Mouse (Mus musculus) midbrain, embryonic 11.5 days (tissue): ENCODE results near the gene Lasp1. TPM values are rescaled to one million over a fixed set of nuclear protein-coding genes. Genes with fewer than 3 reads are reported as not detected.
A peak's percentile ranks its signal among the peaks of the same experiment; 100 is the strongest.

Source experiments
- ATAC-seq: fragments of 200-750 bp; cut with Nextera tagmentation; 2 replicates; pipeline ENCODE4 v1.8.0; 2017; ENCODE audit warnings: moderate TSS enrichment, moderate library complexity; ENCODE audit not compliant: low FRiP score
- DNase-seq: peaks from one replicate; pipeline ENCODE4 v3.0.0; 2015; ENCODE audit warnings: low spot score; ENCODE audit errors: missing footprints
- H3K27ac ChIP-seq: fragments of 300-500 bp; sonication (generic); 2 replicates; pipeline ENCODE4 v1.5.1; 2014; ENCODE audit warnings: low read depth, low read length
- H3K27me3 ChIP-seq: fragments of 300-500 bp; sonication (generic); 2 replicates; pipeline ENCODE4 v1.6.1; 2014; ENCODE audit warnings: mild to moderate bottlenecking, low read length, moderate library complexity, mixed read lengths; ENCODE audit not compliant: control insufficient read depth, insufficient read depth
- H3K36me3 ChIP-seq: fragments of 300-500 bp; sonication (generic); 2 replicates; pipeline ENCODE4 v1.6.1; 2014; ENCODE audit warnings: mild to moderate bottlenecking, low read length, moderate library complexity, mixed read lengths; ENCODE audit not compliant: control insufficient read depth, insufficient read depth
- H3K4me1 ChIP-seq: fragments of 300-500 bp; sonication (generic); 2 replicates; pipeline ENCODE4 v1.6.1; 2014; ENCODE audit warnings: low read length; ENCODE audit not compliant: control insufficient read depth, insufficient read depth
- H3K4me2 ChIP-seq: fragments of 300-500 bp; sonication (generic); 2 replicates; pipeline ENCODE4 v1.6.1; 2014; ENCODE audit warnings: mild to moderate bottlenecking, moderate library complexity
- H3K4me3 ChIP-seq: fragments of 300-500 bp; sonication (generic); 2 replicates; pipeline ENCODE4 v1.5.1; 2014; ENCODE audit warnings: low read depth, low read length
- H3K9ac ChIP-seq: fragments of 300-500 bp; sonication (generic); 2 replicates; pipeline ENCODE4 v1.6.1; 2014; ENCODE audit warnings: low read length
- H3K9me3 ChIP-seq: fragments of 300-500 bp; sonication (generic); 2 replicates; pipeline ENCODE4 v1.6.1; 2016; ENCODE audit warnings: low read length; ENCODE audit not compliant: control insufficient read depth
- WGBS: fragments of 180-500 bp; shearing (Covaris S2); extraction: QIAGEN DNeasy Blood & Tissue Kit; methylation state at CpG from one replicate; pipeline ENCODE4 v1.1.7; 2014; 5-methylcytosine and 5-hydroxymethylcytosine counted together
- polyA plus RNA-seq: library from polyadenylated mRNA; unstranded; fragments of >200 nt; fragmentation: Nextera tagmentation; extraction: Ambion mirVana; gene quantifications from 2 replicates; pipeline ENCODE4 v1.2.1, GENCODE M21; 2014

Lasp1 gene
- polyA plus RNA-seq, 1 experiment from 2014 or later, result 59.2 TPM

DNA sequence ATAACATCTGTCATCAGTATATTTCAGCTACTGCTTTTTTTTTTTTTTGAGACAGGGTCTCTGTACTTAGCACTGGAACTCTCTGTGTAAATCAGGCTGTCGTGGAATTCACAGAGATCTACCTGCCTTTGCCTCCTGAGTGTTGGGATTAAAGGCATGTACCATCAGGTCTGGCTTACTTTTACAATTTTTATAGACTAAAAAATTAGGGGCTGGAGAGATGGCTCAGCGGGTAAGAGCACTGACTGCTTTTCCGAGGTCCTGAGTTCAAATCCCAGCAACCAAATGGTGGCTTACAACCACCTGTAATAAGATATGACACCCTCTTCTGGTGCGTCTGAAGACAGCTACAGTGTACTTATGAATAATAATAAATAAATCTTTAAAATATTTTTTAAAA lies 81.6 kb downstream of the Lasp1 start:
- Histone ChIP-seq H3K36me3 (no peaks in the 10 kb centered on the region), H3K4me2 (no peak overlapping the region), H3K27me3 (no peaks in the 10 kb centered on the region), H3K4me3 (no peak overlapping the region), H3K9ac (no peak overlapping the region), H3K27ac (no peak overlapping the region), H3K9me3 (no peaks in the 10 kb centered on the region), H3K4me1 (no peaks in the 10 kb centered on the region)
- ATAC-seq (no peak), DNase-seq (peak; percentile 84)
- WGBS, result 92% methylated on average over 4 of the region's 4 CpGs

GRCm38 (mm10) chr11:97883542-97883917 lies 84.7 kb downstream of the Lasp1 start:
- 3% methylated on average over 26 of the region's 26 CpGs for WGBS
- ATAC-seq (peak; percentile 65), DNase-seq (peak; percentile 97)
- Histone ChIP-seq H3K4me2 (peak overlapping the region; percentile 54), H3K36me3 (no peaks in the 10 kb centered on the region), H3K4me3 (peak overlapping the region; percentile 52), H3K9ac (peak overlapping the region; percentile 68), H3K4me1 (no peaks in the 10 kb centered on the region), H3K9me3 (no peaks in the 10 kb centered on the region), H3K27ac (peak overlapping the region; percentile 57; the same call in 1 of the 2 replicates), H3K27me3 (no peaks in the 10 kb centered on the region)

DNA sequence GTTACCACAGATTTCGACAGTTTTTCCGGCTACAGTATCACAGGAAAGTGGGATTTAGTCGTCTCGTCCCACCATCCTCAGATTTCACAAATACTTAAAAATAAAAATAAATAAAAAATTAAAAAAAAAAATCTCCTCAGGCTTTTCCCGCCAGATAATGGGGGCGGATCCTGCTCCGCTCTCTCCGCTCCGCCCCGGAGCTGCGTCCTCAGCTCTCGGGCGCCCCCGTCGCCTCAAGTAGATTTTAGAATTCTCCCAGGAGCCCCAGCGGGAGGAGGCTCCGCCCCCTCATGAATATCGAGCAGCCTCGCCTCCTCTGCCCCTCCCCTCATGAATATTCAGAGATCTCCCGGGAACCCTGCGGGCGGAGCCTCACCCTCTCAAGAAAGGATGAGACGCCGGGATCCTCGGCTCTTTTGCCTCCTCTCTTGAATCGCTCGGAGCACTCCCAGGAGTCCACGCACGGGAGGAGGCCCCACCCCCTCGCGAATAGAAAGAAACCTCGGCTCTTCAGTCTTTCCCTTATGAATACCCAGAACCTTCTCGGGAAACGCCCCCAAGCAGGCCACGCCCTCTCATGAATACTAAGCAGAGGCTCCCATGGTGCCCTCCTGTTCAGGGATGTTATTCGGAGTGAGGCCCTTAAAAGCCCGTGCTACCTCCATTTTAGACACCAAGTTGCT lies 85.3 kb downstream of the Lasp1 start, which contains the start of gene Fbxo47:
Gene Fbxo47 (minus strand): TSS at position 237 of the 683 bp plus-strand sequence.
- DNase-seq (peak; percentile 99), ATAC-seq (peak; percentile 95)
- Histone ChIP-seq H3K27me3 (no peaks in the 10 kb centered on the region), H3K9ac (peak within 1 kb of the TSS; percentile 68), H3K27ac (peak within 1 kb of the TSS; percentile 74; the same call in 1 of the 2 replicates), H3K4me3 (peak within 1 kb of the TSS; percentile 52), H3K9me3 (no peaks in the 10 kb centered on the region), H3K4me2 (peak within 1 kb of the TSS; percentile 54), H3K36me3 (no peaks in the 10 kb centered on the region), H3K4me1 (no peaks in the 10 kb centered on the region)
- WGBS, result under 1% methylated on average over 37 of the region's 37 CpGs

DNA sequence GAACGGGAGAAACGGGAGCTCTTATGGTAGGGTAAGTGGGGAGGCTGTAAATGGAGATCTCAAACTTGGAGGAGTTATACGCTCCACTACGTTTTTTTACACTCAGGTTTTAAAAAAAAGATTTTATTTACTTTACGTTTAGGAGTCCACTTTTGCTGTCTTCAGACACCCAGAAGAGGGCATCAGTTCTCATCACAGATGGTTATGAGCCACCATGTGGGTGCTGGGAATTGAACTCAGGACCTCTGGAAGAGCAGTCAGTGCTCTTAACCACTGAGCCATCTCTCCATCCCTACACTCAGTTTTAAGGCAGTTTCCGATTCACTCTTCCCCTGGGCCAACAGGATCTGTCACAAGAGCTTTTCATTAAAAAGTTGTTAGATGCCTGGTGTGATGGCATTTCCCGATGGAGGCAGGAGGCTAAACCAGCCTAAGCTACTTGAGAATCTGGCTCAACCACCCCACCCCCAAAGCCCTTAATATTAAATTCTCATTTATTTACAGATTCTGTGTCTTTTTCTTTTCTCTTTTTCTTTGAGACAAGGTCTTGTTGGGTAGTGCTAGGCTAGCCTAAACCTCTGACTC lies 85.9 kb downstream of the Lasp1 start:
- Histone ChIP-seq H3K4me2 (peak overlapping the region; percentile 37), H3K27ac (peak overlapping the region; percentile 74; the same call in 1 of the 2 replicates), H3K4me3 (peak overlapping the region; percentile 52), H3K4me1 (no peaks in the 10 kb centered on the region), H3K9me3 (no peaks in the 10 kb centered on the region), H3K9ac (peak overlapping the region; percentile 41; the same call in 1 of the 2 replicates), H3K36me3 (no peaks in the 10 kb centered on the region), H3K27me3 (no peaks in the 10 kb centered on the region)
- ATAC-seq (peak; percentile 27; the same call in 1 of the 2 replicates), DNase-seq (peak; percentile 87)
- WGBS, result 28% methylated on average over 7 of the region's 7 CpGs

GRCm38 (mm10) chr11:97885296-97885915 lies 86.6 kb downstream of the Lasp1 start:
- 93% methylated on average over 2 of the region's 2 CpGs for WGBS
- Histone ChIP-seq H3K36me3 (no peaks in the 10 kb centered on the region), H3K4me3 (no peak overlapping the region), H3K4me1 (no peaks in the 10 kb centered on the region), H3K27ac (no peak overlapping the region), H3K27me3 (no peaks in the 10 kb centered on the region), H3K4me2 (no peak overlapping the region), H3K9ac (no peak overlapping the region), H3K9me3 (no peaks in the 10 kb centered on the region)
- ATAC-seq (no peak), DNase-seq (peak; percentile 85)

Other genes starting within 250 kb of the Lasp1 start
- gene Srcin1, start 222.8 kb upstream of the Lasp1 start, polyA plus RNA-seq, result 1.7 and 2.2 TPM in 2 replicates
- 7.0 and 12.0 TPM in 2 replicates for gene Epop, start 169.3 kb upstream of the Lasp1 start, polyA plus RNA-seq
- gene Mllt6, start 135.6 kb upstream of the Lasp1 start, polyA plus RNA-seq, result 3.5 and 4.3 TPM in 2 replicates
- 13.4 and 19.0 TPM in 2 replicates for gene Cisd3, start 113.2 kb upstream of the Lasp1 start, polyA plus RNA-seq
- gene Pcgf2, start 98.5 kb upstream of the Lasp1 start, polyA plus RNA-seq, result 13.4 and 16.1 TPM in 2 replicates
- gene Psmb3, start 95.6 kb upstream of the Lasp1 start, polyA plus RNA-seq, result 477 and 517 TPM in 2 replicates
- gene Pip4k2b, start 54.3 kb upstream of the Lasp1 start, polyA plus RNA-seq, result 2.4 TPM in 2 replicates
- gene Cwc25, start 32.4 kb upstream of the Lasp1 start, polyA plus RNA-seq, result 12.6 and 15.0 TPM in 2 replicates
- gene 1700001P01Rik, start 23.1 kb upstream of the Lasp1 start, polyA plus RNA-seq, result 0.47 and 0.78 TPM in 2 replicates
- gene Rpl23, start 16.6 kb upstream of the Lasp1 start, polyA plus RNA-seq, result 441 and 443 TPM in 2 replicates
- gene B230217C12Rik, start 41.8 kb downstream of the Lasp1 start, polyA plus RNA-seq, result 14.7 and 17.3 TPM in 2 replicates
- 0.83 and 0.96 TPM in 2 replicates for gene Fbxo47, start 85.2 kb downstream of the Lasp1 start, polyA plus RNA-seq
- 0.14 TPM in 1 of 2 replicates, not detected in the other for gene Plxdc1, start 187.4 kb downstream of the Lasp1 start, polyA plus RNA-seq
- 6.7 and 8.9 TPM in 2 replicates for gene Arl5c, start 197.2 kb downstream of the Lasp1 start, polyA plus RNA-seq
- 9.7 and 10.3 TPM in 2 replicates for gene Cacnb1, start 224.0 kb downstream of the Lasp1 start, polyA plus RNA-seq
- gene Rpl19, start 227.7 kb downstream of the Lasp1 start, polyA plus RNA-seq, result 945 and 991 TPM in 2 replicates